Mouse (Mus musculus): ENCODE data around the gene Frmd4a. TPM values are rescaled to one million over a fixed set of nuclear protein-coding genes. Genes with fewer than 3 reads are reported as not detected.

Gene Frmd4a
- polyA plus RNA-seq, 2 experiments = 39.6 to 47.0 TPM

DNA sequence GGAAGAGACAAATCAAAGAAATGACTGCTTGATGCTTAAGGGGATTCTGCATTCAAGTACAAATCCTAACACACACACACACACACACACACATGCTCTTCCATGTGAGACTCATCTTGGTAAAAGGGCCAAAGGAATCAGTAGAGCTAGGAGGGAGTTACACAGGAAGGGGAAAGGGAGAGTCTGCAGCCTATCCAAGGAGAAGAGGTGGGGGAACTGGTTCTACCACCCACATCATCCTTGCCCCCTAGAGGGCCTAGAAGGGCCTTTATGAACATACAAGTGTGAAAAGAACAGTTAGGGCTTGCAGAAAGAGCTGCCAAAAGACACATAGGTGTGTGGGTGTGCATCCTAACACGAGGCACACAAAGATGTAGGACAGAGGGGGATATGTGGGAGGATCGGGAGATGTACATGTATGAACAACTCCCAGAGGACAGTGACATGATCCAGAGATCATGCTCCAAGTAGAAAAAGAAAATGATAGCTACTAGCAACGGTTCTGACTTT, 576.4 kb downstream of the Frmd4a start:
- ATAC-seq (ENCODE audit: low FRiP score, low read depth) (no peak), DNase-seq (ENCODE audit: low spot score) (no peak)
- Histone ChIP-seq H3K4me1 (ENCODE audit: control insufficient read depth, insufficient read depth, low read length) (no peaks in the 10 kb centered on the region), H3K4me3 (replicated peaks; ENCODE audit: low read length) (no peak overlapping the region), H3K27me3 (ENCODE audit: control insufficient read depth, insufficient read depth, low read length) (no peaks in the 10 kb centered on the region), H3K9me3 (ENCODE audit: control insufficient read depth, low read length) (no peaks in the 10 kb centered on the region), H3K27ac (replicated peaks; ENCODE audit: low read depth, low read length) (no peak overlapping the region), H3K36me3 (ENCODE audit: control insufficient read depth, insufficient read depth, low read length) (peaks cover 95% of the 10 kb centered on the region), H3K9ac (ENCODE audit: low read depth, low read length, severe bottlenecking) (no peak overlapping the region), H3K4me2 (replicated peaks; ENCODE audit: low read depth, low read length, severe bottlenecking) (no peak overlapping the region)
- TF ChIP-seq POLR2A (IDR thresholded peaks at IDR 0.05; ENCODE audit: borderline replicate concordance, extremely low read depth, insufficient read depth, insufficient read length) = no peak
- 87% methylated on average over 3 of the region's 3 CpGs for WGBS

- H3K9me3 ChIP-seq (ENCODE audit: control insufficient read depth, low read length) = no peaks in the 10 kb centered on the region
- no peak overlapping the region for H3K4me3 ChIP-seq (replicated peaks; ENCODE audit: low read length)
- no peak for TF ChIP-seq POLR2A (IDR thresholded peaks at IDR 0.05; ENCODE audit: borderline replicate concordance, extremely low read depth, insufficient read depth, insufficient read length)
- ATAC-seq (ENCODE audit: low FRiP score, low read depth) (no peak), DNase-seq (ENCODE audit: low spot score) (no peak)
- H3K9ac ChIP-seq (ENCODE audit: low read depth, low read length, severe bottlenecking) = no peak overlapping the region
- peaks cover 87% of the 10 kb centered on the region for H3K36me3 ChIP-seq (ENCODE audit: control insufficient read depth, insufficient read depth, low read length)
- no peaks in the 10 kb centered on the region for H3K27me3 ChIP-seq (ENCODE audit: control insufficient read depth, insufficient read depth, low read length)
- no peak overlapping the region for H3K27ac ChIP-seq (replicated peaks; ENCODE audit: low read depth, low read length)
- no peak overlapping the region for H3K4me2 ChIP-seq (replicated peaks; ENCODE audit: low read depth, low read length, severe bottlenecking)
- WGBS = 91% methylated on average over 7 of the region's 7 CpGs
- H3K4me1 ChIP-seq (ENCODE audit: control insufficient read depth, insufficient read depth, low read length) = peaks cover 21% of the 10 kb centered on the region; the same call in 1 of the 2 replicates
Observed at GRCm38 (mm10) chr2:4596992-4597391, 579.5 kb downstream of the Frmd4a start.

- 27% methylated on average over 15 of the region's 15 CpGs for WGBS
- H3K4me3 ChIP-seq (replicated peaks; ENCODE audit: low read length) = no peak overlapping the region
- ATAC-seq (ENCODE audit: low FRiP score, low read depth) (peak; percentile 56; the same call in 1 of the 2 replicates), DNase-seq (ENCODE audit: low spot score) (peak; percentile 82)
- peaks cover 21% of the 10 kb centered on the region; the same call in 1 of the 2 replicates for H3K4me1 ChIP-seq (ENCODE audit: control insufficient read depth, insufficient read depth, low read length)
- H3K9me3 ChIP-seq (ENCODE audit: control insufficient read depth, low read length) = no peaks in the 10 kb centered on the region
- H3K27me3 ChIP-seq (ENCODE audit: control insufficient read depth, insufficient read depth, low read length) = no peaks in the 10 kb centered on the region
- peaks cover 86% of the 10 kb centered on the region for H3K36me3 ChIP-seq (ENCODE audit: control insufficient read depth, insufficient read depth, low read length)
- no peak overlapping the region for H3K27ac ChIP-seq (replicated peaks; ENCODE audit: low read depth, low read length)
- no peak overlapping the region for H3K9ac ChIP-seq (ENCODE audit: low read depth, low read length, severe bottlenecking)
- no peak for TF ChIP-seq POLR2A (IDR thresholded peaks at IDR 0.05; ENCODE audit: borderline replicate concordance, extremely low read depth, insufficient read depth, insufficient read length)
- H3K4me2 ChIP-seq (replicated peaks; ENCODE audit: low read depth, low read length, severe bottlenecking) = no peak overlapping the region
Observed at GRCm38 (mm10) chr2:4601034-4601890, 583.7 kb downstream of the Frmd4a start.

GRCm38 (mm10) chr2:4603361-4603945, 585.9 kb downstream of the Frmd4a start:
- WGBS = 81% methylated on average over 33 of the region's 33 CpGs
- no peaks in the 10 kb centered on the region for H3K9me3 ChIP-seq (ENCODE audit: control insufficient read depth, low read length)
- no peak overlapping the region for H3K9ac ChIP-seq (ENCODE audit: low read depth, low read length, severe bottlenecking)
- no peak for TF ChIP-seq POLR2A (IDR thresholded peaks at IDR 0.05; ENCODE audit: borderline replicate concordance, extremely low read depth, insufficient read depth, insufficient read length)
- DNase-seq (ENCODE audit: low spot score) (no peak), ATAC-seq (ENCODE audit: low FRiP score, low read depth) (no peak)
- H3K36me3 ChIP-seq (ENCODE audit: control insufficient read depth, insufficient read depth, low read length) = peaks cover 88% of the 10 kb centered on the region
- no peak overlapping the region for H3K27ac ChIP-seq (replicated peaks; ENCODE audit: low read depth, low read length)
- no peak overlapping the region for H3K4me2 ChIP-seq (replicated peaks; ENCODE audit: low read depth, low read length, severe bottlenecking)
- H3K27me3 ChIP-seq (ENCODE audit: control insufficient read depth, insufficient read depth, low read length) = no peaks in the 10 kb centered on the region
- H3K4me3 ChIP-seq (replicated peaks; ENCODE audit: low read length) = no peak overlapping the region
- peaks cover 21% of the 10 kb centered on the region; the same call in 1 of the 2 replicates for H3K4me1 ChIP-seq (ENCODE audit: control insufficient read depth, insufficient read depth, low read length)

GRCm38 (mm10) chr2:4606559-4606958, 589.0 kb downstream of the Frmd4a start:
- 83% methylated on average over 3 of the region's 3 CpGs for WGBS
- DNase-seq (ENCODE audit: low spot score) = no peak
- H3K9ac ChIP-seq (ENCODE audit: low read depth, low read length, severe bottlenecking) = no peak overlapping the region
- H3K36me3 ChIP-seq (ENCODE audit: control insufficient read depth, insufficient read depth, low read length) = peaks cover 94% of the 10 kb centered on the region
- no peak overlapping the region for H3K4me3 ChIP-seq (replicated peaks; ENCODE audit: low read length)
- H3K4me1 ChIP-seq (ENCODE audit: control insufficient read depth, insufficient read depth, low read length) = 0 out of 2 replicates have a peak, but pooled peaks cover 5% of the 10 kb centered on the region
- ATAC-seq (ENCODE audit: low FRiP score, low read depth) = peak; percentile 20; the same call in 1 of the 2 replicates
- H3K27ac ChIP-seq (replicated peaks; ENCODE audit: low read depth, low read length) = no peak overlapping the region
- no peak for TF ChIP-seq POLR2A (IDR thresholded peaks at IDR 0.05; ENCODE audit: borderline replicate concordance, extremely low read depth, insufficient read depth, insufficient read length)
- no peaks in the 10 kb centered on the region for H3K27me3 ChIP-seq (ENCODE audit: control insufficient read depth, insufficient read depth, low read length)
- no peak overlapping the region for H3K4me2 ChIP-seq (replicated peaks; ENCODE audit: low read depth, low read length, severe bottlenecking)
- H3K9me3 ChIP-seq (ENCODE audit: control insufficient read depth, low read length) = no peaks in the 10 kb centered on the region
